8 mouse cellular contexts compared by ENCODE assay signal in genomic region chr6:125348721-125349574, GRCm38 (mm10). TPM values are rescaled to one million over a fixed set of nuclear protein-coding genes. Genes with fewer than 3 reads are reported as not detected.
DNase-seq lines count a peak whose midpoint lies in the region; ATAC-seq and TF ChIP-seq lines count a peak whose summit lies in the region.

Gene Tnfrsf1a, plus strand, starts transcription at chr6:125349362.

- no peak; the same call in 1 of the 2 replicates for ATAC-seq in kidney, embryonic 16.5 days (ENCODE audit: low FRiP score, low TSS enrichment)
- no peak for ATAC-seq in Patski
- peak; percentile 13; the same call in 1 of the 2 replicates for ATAC-seq in forebrain, embryonic 13.5 days
- ATAC-seq in liver, embryonic 13.5 days (ENCODE audit: low read depth) = 0 out of 2 replicates have a peak, but pooled peaks have one; percentile 6
- peak; percentile 19; the same call in 1 of the 2 replicates for ATAC-seq in stomach, embryonic 14.5 days (ENCODE audit: insufficient number of reproducible peaks, insufficient read depth, low FRiP score, low read depth)

- H3K36me3 ChIP-seq in kidney, embryonic 16.5 days (ENCODE audit: insufficient read depth, low read length) = no peaks in the 10 kb centered on the region
- no peaks in the 10 kb centered on the region for H3K36me3 ChIP-seq in forebrain, embryonic 13.5 days (ENCODE audit: poor library complexity, severe bottlenecking)
- no peaks in the 10 kb centered on the region for H3K36me3 ChIP-seq in liver, embryonic 13.5 days
- H3K36me3 ChIP-seq in stomach, embryonic 14.5 days (ENCODE audit: control insufficient read depth, insufficient read depth, low read length) = no peaks in the 10 kb centered on the region

- CTCF ChIA-PET in Patski (lab: Charles Lee) = interaction anchor here (1.0 to 1.1 kb wide), 2 partner anchors 21 to 256 kb away, joined by 3 read pairs; no protein-coding TSS in a partner anchor

- no peaks in the 10 kb centered on the region for H3K9me3 ChIP-seq in kidney, embryonic 16.5 days (ENCODE audit: low read length)
- H3K9me3 ChIP-seq in forebrain, embryonic 13.5 days (replicated peaks) = no peaks in the 10 kb centered on the region
- H3K9me3 ChIP-seq in liver, embryonic 13.5 days (replicated peaks) = no peaks in the 10 kb centered on the region
- H3K9me3 ChIP-seq in stomach, embryonic 14.5 days (ENCODE audit: control insufficient read depth, low read depth, low read length) = no peaks in the 10 kb centered on the region

- H3K4me2 ChIP-seq in kidney, embryonic 16.5 days (replicated peaks; ENCODE audit: low read depth, low read length) = peak within 1 kb of the TSS; percentile 70
- peak within 1 kb of the TSS; percentile 76 for H3K4me2 ChIP-seq in forebrain, embryonic 13.5 days
- peak within 1 kb of the TSS; percentile 69 for H3K4me2 ChIP-seq in liver, embryonic 13.5 days
- peak within 1 kb of the TSS; percentile 62 for H3K4me2 ChIP-seq in stomach, embryonic 14.5 days (replicated peaks; ENCODE audit: low read depth, low read length)

- peak within 1 kb of the TSS; percentile 90 for H3K27ac ChIP-seq in kidney, embryonic 16.5 days (ENCODE audit: low read length)
- H3K27ac ChIP-seq in forebrain, embryonic 13.5 days = no peak within 1 kb of the TSS
- peak within 1 kb of the TSS; percentile 77 for H3K27ac ChIP-seq in liver, embryonic 13.5 days
- H3K27ac ChIP-seq in stomach, embryonic 14.5 days (ENCODE audit: low read length) = peak within 1 kb of the TSS; percentile 91

- no peak for DNase-seq in kidney, postnatal 4 days
- DNase-seq in Patski (ENCODE audit: low read depth, low spot score) = no peak
- peak; percentile 48 for DNase-seq in heart, postnatal 4 days
- no peak for DNase-seq in liver, embryonic 13.5 days
- DNase-seq in embryo, embryonic 11 days = no peak

- H3K4me1 ChIP-seq in kidney, embryonic 16.5 days (ENCODE audit: insufficient read depth, low read length) = peaks cover 57% of the 10 kb centered on the region
- H3K4me1 ChIP-seq in forebrain, embryonic 13.5 days = peaks cover 25% of the 10 kb centered on the region
- peaks cover 62% of the 10 kb centered on the region for H3K4me1 ChIP-seq in liver, embryonic 13.5 days (replicated peaks)
- peaks cover 29% of the 10 kb centered on the region for H3K4me1 ChIP-seq in stomach, embryonic 14.5 days (ENCODE audit: control insufficient read depth, insufficient read depth, low read length)

- 10% methylated on average over 22 of the region's 22 CpGs for WGBS in kidney, embryonic 16.5 days
- WGBS in forebrain, embryonic 13.5 days = 6% methylated on average over 22 of the region's 22 CpGs
- WGBS in liver, embryonic 13.5 days (ENCODE audit: insufficient replicate concordance) = 8% methylated on average over 22 of the region's 22 CpGs
- 9% methylated on average over 22 of the region's 22 CpGs for WGBS in stomach, embryonic 14.5 days

- in situ Hi-C loops in Patski (cut with MboI; ENCODE audit: low pct_unique_long_range_greater_than_20kb) = no loop called here

- H3K9ac ChIP-seq in kidney, embryonic 16.5 days (replicated peaks; ENCODE audit: low read length) = peak within 1 kb of the TSS; percentile 92
- H3K9ac ChIP-seq in forebrain, embryonic 13.5 days = peak within 1 kb of the TSS; percentile 66
- peak within 1 kb of the TSS; percentile 77 for H3K9ac ChIP-seq in liver, embryonic 13.5 days
- H3K9ac ChIP-seq in stomach, embryonic 14.5 days (replicated peaks; ENCODE audit: low read depth, low read length) = peak within 1 kb of the TSS; percentile 86

- POLR2A ChIA-PET in Patski (lab: Charles Lee) = interaction anchor here (0.7 to 2.1 kb wide), 4 partner anchors 15 to 64 kb away, joined by 3 to 15 read pairs (median 6); partner anchors contain the start of gene Ltbr

- no peak for TF ChIP-seq CTCF in Patski (IDR thresholded peaks at IDR 0.05)

- H3K27me3 ChIP-seq in kidney, embryonic 16.5 days (ENCODE audit: insufficient read depth, low read length) = no peaks in the 10 kb centered on the region
- H3K27me3 ChIP-seq in Patski = no peaks in the 10 kb centered on the region
- peaks cover 5% of the 10 kb centered on the region; the same call in 1 of the 2 replicates for H3K27me3 ChIP-seq in forebrain, embryonic 13.5 days
- no peaks in the 10 kb centered on the region for H3K27me3 ChIP-seq in liver, embryonic 13.5 days
- H3K27me3 ChIP-seq in stomach, embryonic 14.5 days (ENCODE audit: control insufficient read depth, insufficient read depth, low read length) = no peaks in the 10 kb centered on the region

- peak within 1 kb of the TSS; percentile 83 for H3K4me3 ChIP-seq in kidney, embryonic 16.5 days (ENCODE audit: low read length)
- peak within 1 kb of the TSS; percentile 53 for H3K4me3 ChIP-seq in forebrain, embryonic 13.5 days
- peak within 1 kb of the TSS; percentile 65 for H3K4me3 ChIP-seq in liver, embryonic 13.5 days (replicated peaks)
- H3K4me3 ChIP-seq in stomach, embryonic 14.5 days (ENCODE audit: low read depth, low read length) = peak within 1 kb of the TSS; percentile 82

RNA-seq across cellular contexts. Expression of gene Tnfrsf1a, which starts in this region (rescaled TPM):
- polyA plus RNA-seq in kidney, embryonic 16.5 days (2015; fragmentation: Nextera tagmentation; extraction: Ambion mirVana) = 91.0 and 93.2 TPM in 2 replicates
- 190 TPM for polyA plus RNA-seq in Patski (2021)
- polyA plus RNA-seq in forebrain, embryonic 13.5 days (2015; fragmentation: Nextera tagmentation; extraction: Ambion mirVana) = 12.8 and 13.8 TPM in 2 replicates
- 10 to 100 TPM; 63.3 to 65.2 TPM for total RNA-seq in heart, postnatal 4 days (2021)
- polyA plus RNA-seq in liver, embryonic 13.5 days (2015; fragmentation: Nextera tagmentation; extraction: Ambion mirVana) = 19.6 and 23.4 TPM in 2 replicates
- polyA plus RNA-seq in stomach, embryonic 14.5 days (2014; fragmentation: Nextera tagmentation; extraction: Ambion mirVana) = 64.2 and 69.9 TPM in 2 replicates

Comparison
In these comparisons a context has a peak if more than half of its experiments do, and no peak if none do; other contexts are left out.
1. ATAC-seq: peak in forebrain, embryonic 13.5 days (single experiment), liver, embryonic 13.5 days (single experiment) and stomach, embryonic 14.5 days (single experiment); none in kidney, embryonic 16.5 days (single experiment) and Patski (single experiment).
2. Peak in every context shown above with its lines, with median percentiles within 50 percentile points of each other: H3K4me2 ChIP-seq, H3K4me3 ChIP-seq and H3K9ac ChIP-seq.